In genomic region chr11:74767469-74767868, GRCm38 (mm10) we compare ENCODE assay signal across 14 mouse cellular contexts. TPM values are rescaled to one million over a fixed set of nuclear protein-coding genes. Genes with fewer than 3 reads are reported as not detected.
DNase-seq lines count a peak whose midpoint lies in the region; ATAC-seq and TF ChIP-seq lines count a peak whose summit lies in the region.
"Had no signal": no experiment of that assay in that cellular context is flagged by ENCODE, and none has a peak within 500 bp of the region (broad histone marks: within the 10 kb centered on the region; RNA-seq: fewer than 3 reads in every experiment).

No protein-coding gene starts in this region.

- H3K27me3 ChIP-seq in liver, adult 2 months (ENCODE audit: control insufficient read depth, insufficient read depth, low read length), result no peaks in the 10 kb centered on the region
- no peaks in the 10 kb centered on the region for H3K27me3 ChIP-seq in liver, embryonic 11.5 days (replicated peaks; ENCODE audit: control insufficient read depth, insufficient read depth, low read length)
- no peaks in the 10 kb centered on the region for H3K27me3 ChIP-seq in heart, postnatal 0 days (ENCODE audit: control insufficient read depth, insufficient read depth, low read length)
- no peaks in the 10 kb centered on the region for H3K27me3 ChIP-seq in intestine, postnatal 0 days (replicated peaks; ENCODE audit: control insufficient read depth, insufficient read depth, low read length)
- H3K27me3 ChIP-seq: embryonic facial prominence, embryonic 15.5 days; forebrain, embryonic 13.5 days; limb, embryonic 13.5 days; midbrain, embryonic 13.5 days had no signal

- no peak overlapping the region for H3K4me3 ChIP-seq in liver, adult 2 months (ENCODE audit: insufficient read depth, low read depth, low read length)
- H3K4me3 ChIP-seq in liver, embryonic 11.5 days (ENCODE audit: low read depth, low read length), result no peak overlapping the region
- no peak overlapping the region for H3K4me3 ChIP-seq in heart, postnatal 0 days (ENCODE audit: low read depth, low read length)
- no peak overlapping the region for H3K4me3 ChIP-seq in intestine, postnatal 0 days (ENCODE audit: low read depth, low read length)
- H3K4me3 ChIP-seq: embryonic facial prominence, embryonic 15.5 days; forebrain, embryonic 13.5 days; limb, embryonic 13.5 days; midbrain, embryonic 13.5 days had no signal

- H3K4me1 ChIP-seq in liver, adult 2 months (ENCODE audit: control insufficient read depth, insufficient read depth, low read length), result peaks cover 2% of the 10 kb centered on the region; the same call in 1 of the 2 replicates
- H3K4me1 ChIP-seq in liver, embryonic 11.5 days (replicated peaks; ENCODE audit: control insufficient read depth, insufficient read depth, low read length), result peaks cover 9% of the 10 kb centered on the region
- H3K4me1 ChIP-seq in heart, postnatal 0 days (ENCODE audit: control insufficient read depth, insufficient read depth), result peaks cover 11% of the 10 kb centered on the region
- H3K4me1 ChIP-seq in intestine, postnatal 0 days (replicated peaks; ENCODE audit: control insufficient read depth, insufficient read depth, low read length), result peaks cover 4% of the 10 kb centered on the region; the same call in 1 of the 2 replicates

- DNase-seq in liver, adult 2 months (ENCODE audit: extremely low read depth, low read depth, low spot score), result peak; percentile 26
- DNase-seq in liver, embryonic 11.5 days (ENCODE audit: low spot score), result no peak
- peak; percentile 86 to 89 for DNase-seq in adrenal gland, postnatal 36 days
- peak; percentile 46 for DNase-seq in heart, postnatal 0 days (ENCODE audit: low spot score)
- DNase-seq in testis, postnatal 14 days (ENCODE audit: low spot score), result peak; percentile 63
- no peak for DNase-seq in right cerebral cortex, adult 18-20 months
- DNase-seq in ovary, adult 18-20 months (ENCODE audit: low spot score), result no peak
- DNase-seq: right cerebral cortex, postnatal 25 days had no signal

- no peaks in the 10 kb centered on the region for H3K36me3 ChIP-seq in liver, adult 2 months (ENCODE audit: control insufficient read depth, insufficient read depth, low read length)
- H3K36me3 ChIP-seq in liver, embryonic 11.5 days (ENCODE audit: control insufficient read depth, insufficient read depth, low read length), result no peaks in the 10 kb centered on the region
- no peaks in the 10 kb centered on the region for H3K36me3 ChIP-seq in heart, postnatal 0 days (replicated peaks; ENCODE audit: control insufficient read depth, insufficient read depth, low read length)
- H3K36me3 ChIP-seq in intestine, postnatal 0 days (ENCODE audit: control insufficient read depth, insufficient read depth), result no peaks in the 10 kb centered on the region
- H3K36me3 ChIP-seq: embryonic facial prominence, embryonic 15.5 days; limb, embryonic 13.5 days; midbrain, embryonic 13.5 days had no signal

- 87% methylated on average over 4 of the region's 4 CpGs for WGBS in liver, adult 2 months
- 84% methylated on average over 4 of the region's 4 CpGs for WGBS in liver, embryonic 11.5 days
- WGBS in heart, postnatal 0 days, result 38% methylated on average over 4 of the region's 4 CpGs
- WGBS in intestine, postnatal 0 days, result 88% methylated on average over 4 of the region's 4 CpGs

- H3K9me3 ChIP-seq in liver, embryonic 11.5 days (ENCODE audit: control insufficient read depth, low read length), result no peaks in the 10 kb centered on the region
- H3K9me3 ChIP-seq in heart, postnatal 0 days (replicated peaks; ENCODE audit: control insufficient read depth, low read length), result no peaks in the 10 kb centered on the region
- no peaks in the 10 kb centered on the region for H3K9me3 ChIP-seq in intestine, postnatal 0 days (ENCODE audit: control insufficient read depth)
- H3K9me3 ChIP-seq: embryonic facial prominence, embryonic 15.5 days; forebrain, embryonic 13.5 days; limb, embryonic 13.5 days; midbrain, embryonic 13.5 days had no signal

- H3K79me2 ChIP-seq in liver, adult 2 months (ENCODE audit: control insufficient read depth, insufficient read depth, low read length), result peaks cover 3% of the 10 kb centered on the region; the same call in 1 of the 2 replicates

- no peak overlapping the region for H3K9ac ChIP-seq in liver, adult 2 months (ENCODE audit: low read depth, low read length)
- no peak overlapping the region for H3K9ac ChIP-seq in liver, embryonic 11.5 days (ENCODE audit: low read depth, low read length)
- no peak overlapping the region for H3K9ac ChIP-seq in heart, postnatal 0 days (replicated peaks; ENCODE audit: low read depth, low read length)
- H3K9ac ChIP-seq in intestine, postnatal 0 days (ENCODE audit: low read depth, low read length), result no peak overlapping the region
- H3K9ac ChIP-seq: embryonic facial prominence, embryonic 15.5 days; forebrain, embryonic 13.5 days; limb, embryonic 13.5 days; midbrain, embryonic 13.5 days had no signal

- no peak overlapping the region for H3K27ac ChIP-seq in liver, adult 2 months (replicated peaks; ENCODE audit: insufficient read depth, low read depth, low read length)
- no peak overlapping the region for H3K27ac ChIP-seq in liver, embryonic 11.5 days (ENCODE audit: low read depth, low read length)
- peak overlapping the region; percentile 58 for H3K27ac ChIP-seq in heart, postnatal 0 days (ENCODE audit: low read depth)
- no peak overlapping the region for H3K27ac ChIP-seq in intestine, postnatal 0 days (ENCODE audit: low read depth, low read length)
- H3K27ac ChIP-seq: embryonic facial prominence, embryonic 15.5 days; forebrain, embryonic 13.5 days; limb, embryonic 13.5 days; macrophage; midbrain, embryonic 13.5 days had no signal

- no peak for TF ChIP-seq EP300 in heart, postnatal 0 days (IDR thresholded peaks at IDR 0.05; ENCODE audit: low read depth)

- no peak for ATAC-seq in liver, embryonic 11.5 days (replicated peaks; ENCODE audit: low FRiP score)
- ATAC-seq in heart, postnatal 0 days (ENCODE audit: insufficient read depth, low read depth), result no peak
- ATAC-seq in intestine, postnatal 0 days, result no peak
- ATAC-seq: forebrain, embryonic 13.5 days; midbrain, embryonic 13.5 days had no signal

- no peak for TF ChIP-seq CTCF in liver, adult 2 months (IDR thresholded peaks at IDR 0.05; ENCODE audit: low read depth, low read length)
- no peak for TF ChIP-seq CTCF in heart, postnatal 0 days (IDR thresholded peaks at IDR 0.05; ENCODE audit: low read depth)
- TF ChIP-seq CTCF in intestine, postnatal 0 days (IDR thresholded peaks at IDR 0.05; ENCODE audit: low read depth), result no peak

- TF ChIP-seq POLR2A in liver, adult 2 months (IDR thresholded peaks at IDR 0.05; ENCODE audit: extremely low read depth, insufficient read depth, low read length), result no peak

- no peak overlapping the region for H3K4me2 ChIP-seq in liver, embryonic 11.5 days
- no peak overlapping the region for H3K4me2 ChIP-seq in heart, postnatal 0 days (ENCODE audit: low read depth, low read length)
- H3K4me2 ChIP-seq in intestine, postnatal 0 days (replicated peaks; ENCODE audit: low read depth), result no peak overlapping the region
- H3K4me2 ChIP-seq: embryonic facial prominence, embryonic 15.5 days; forebrain, embryonic 13.5 days; limb, embryonic 13.5 days; midbrain, embryonic 13.5 days had no signal

RNA-seq across cellular contexts. Expression of gene Mettl16, which starts 3.2 kb away (rescaled TPM):
- total RNA-seq in liver, adult 2 months (2014; rRNA removed), result 4.5 and 5.1 TPM in 2 replicates
- 2.7 and 3.4 TPM in 2 replicates for polyA plus RNA-seq in liver, adult 2 months (2012; rRNA removed)
- polyA plus RNA-seq in liver, embryonic 11.5 days (2014; fragmentation: Nextera tagmentation; extraction: Ambion mirVana), result 57.7 and 63.0 TPM in 2 replicates
- 10 to 100 TPM; 29.0 to 37.6 TPM for total RNA-seq in adrenal gland, postnatal 36 days (2021)
- total RNA-seq in heart, postnatal 0 days (2014; rRNA removed; ENCODE audit: low replicate concordance), result 3.6 and 5.2 TPM in 2 replicates
- polyA plus RNA-seq in heart, postnatal 0 days (2015; fragmentation: Nextera tagmentation; extraction: Ambion mirVana), result 12.7 and 16.2 TPM in 2 replicates
- polyA plus RNA-seq in intestine, postnatal 0 days (2015; fragmentation: Nextera tagmentation; extraction: Ambion mirVana), result 9.6 and 11.1 TPM in 2 replicates

RNA-seq across cellular contexts. Expression of gene Pafah1b1, which starts 43.0 kb away (rescaled TPM):
- total RNA-seq in liver, adult 2 months (2014; rRNA removed), result 37.2 and 40.6 TPM in 2 replicates
- polyA plus RNA-seq in liver, adult 2 months (2012; rRNA removed), result 8.1 and 8.9 TPM in 2 replicates
- 59.3 and 69.4 TPM in 2 replicates for polyA plus RNA-seq in liver, embryonic 11.5 days (2014; fragmentation: Nextera tagmentation; extraction: Ambion mirVana)
- 100 to 1,000 TPM; 190 to 203 TPM for total RNA-seq in adrenal gland, postnatal 36 days (2021)
- 78.4 and 94.3 TPM in 2 replicates for total RNA-seq in heart, postnatal 0 days (2014; rRNA removed; ENCODE audit: low replicate concordance)
- polyA plus RNA-seq in heart, postnatal 0 days (2015; fragmentation: Nextera tagmentation; extraction: Ambion mirVana), result 62.9 and 69.4 TPM in 2 replicates
- 62.1 and 68.6 TPM in 2 replicates for polyA plus RNA-seq in intestine, postnatal 0 days (2015; fragmentation: Nextera tagmentation; extraction: Ambion mirVana)

Comparison
In these comparisons a context has a peak if more than half of its experiments do, and no peak if none do; other contexts are left out.
1. DNase-seq: peak in liver, adult 2 months (single experiment), adrenal gland, postnatal 36 days (2 of 2), heart, postnatal 0 days (single experiment) and testis, postnatal 14 days (single experiment); none in liver, embryonic 11.5 days (single experiment), right cerebral cortex, adult 18-20 months (single experiment) and ovary, adult 18-20 months (single experiment).